Mouse (Mus musculus) adrenal gland, adult 8-10 months (tissue): ENCODE data around the gene Krtap27-1. TPM values are rescaled to one million over a fixed set of nuclear protein-coding genes. Genes with fewer than 3 reads are reported as not detected.

ENCODE experiments used
- total RNA-seq, 4 experiments: library from RNA; stranded (reverse); gene quantifications; 2 replicates each; pipeline ENCODE4 v1.2.4; 2022

Krtap27-1 gene
- total RNA-seq, 4 experiments from 2014 or later = not detected

Other genes starting within 250 kb of the Krtap27-1 start
- not detected for gene Cldn17, start 164.7 kb downstream of the Krtap27-1 start, total RNA-seq
- gene Cldn8, start 108.5 kb downstream of the Krtap27-1 start, total RNA-seq = not detected
- gene Krtap24-1, start 59.4 kb downstream of the Krtap27-1 start, total RNA-seq = not detected
- gene 2310079G19Rik, start 44.0 kb downstream of the Krtap27-1 start, total RNA-seq = not detected
- not detected for gene Krtap26-1, start 23.9 kb downstream of the Krtap27-1 start, total RNA-seq
- gene 2310061N02Rik, start 36.3 kb upstream of the Krtap27-1 start, total RNA-seq = not detected
- gene Krtap13-1, start 57.2 kb upstream of the Krtap27-1 start, total RNA-seq = not detected
- not detected for gene Krtap13, start 80.0 kb upstream of the Krtap27-1 start, total RNA-seq
- not detected for gene 2310034C09Rik, start 87.2 kb upstream of the Krtap27-1 start, total RNA-seq
- not detected for gene 2310057N15Rik, start 102.5 kb upstream of the Krtap27-1 start, total RNA-seq
- not detected for gene Gm5965, start 106.2 kb upstream of the Krtap27-1 start, total RNA-seq
- not detected for gene Gm20741, start 140.5 kb upstream of the Krtap27-1 start, total RNA-seq
- not detected for gene Krtap15, start 148.5 kb upstream of the Krtap27-1 start, total RNA-seq
- not detected for gene Krtap14, start 154.5 kb upstream of the Krtap27-1 start, total RNA-seq
- gene Krtap19-1, start 197.7 kb upstream of the Krtap27-1 start, total RNA-seq = not detected
- not detected for gene Krtap19-2, start 202.6 kb upstream of the Krtap27-1 start, total RNA-seq
- gene Krtap19-3, start 206.4 kb upstream of the Krtap27-1 start, total RNA-seq = not detected
- gene Krtap19-4, start 213.4 kb upstream of the Krtap27-1 start, total RNA-seq = not detected
- not detected for gene Krtap19-5, start 224.8 kb upstream of the Krtap27-1 start, total RNA-seq